Mouse (Mus musculus) forebrain, postnatal 0 days (tissue): ENCODE results near the gene Acot11. TPM values are rescaled to one million over a fixed set of nuclear protein-coding genes. Genes with fewer than 3 reads are reported as not detected.
A peak's percentile ranks its signal among the peaks of the same experiment; 100 is the strongest.

Experiments used
- ATAC-seq: fragments of 200-750 bp; cut with Nextera tagmentation; 2 replicates; pipeline ENCODE4 v1.8.0; 2017; ENCODE audit warnings: mild to moderate bottlenecking, moderate library complexity
- DNase-seq: peaks from one replicate; pipeline ENCODE4 v3.0.0-alpha.2; 2015
- H3K27ac ChIP-seq: fragments of 300-500 bp; sonication (generic); 2 replicates; pipeline ENCODE4 v1.5.1; 2014; ENCODE audit warnings: low read depth, mild to moderate bottlenecking, antibody characterized with exemption, low read length, moderate library complexity, mixed read lengths
- H3K27me3 ChIP-seq: fragments of 300-500 bp; sonication (generic); 2 replicates; pipeline ENCODE4 v1.6.1; 2014; ENCODE audit warnings: mild to moderate bottlenecking, low read length, mixed read lengths; ENCODE audit not compliant: insufficient read depth
- H3K36me3 ChIP-seq: fragments of 300-500 bp; sonication (generic); 2 replicates; pipeline ENCODE4 v1.6.1; 2014; ENCODE audit warnings: mild to moderate bottlenecking, moderate library complexity; ENCODE audit not compliant: insufficient read depth
- H3K4me1 ChIP-seq: fragments of 300-500 bp; sonication (generic); 2 replicates; pipeline ENCODE4 v1.6.1; 2014; ENCODE audit warnings: antibody characterized with exemption; ENCODE audit not compliant: insufficient read depth
- H3K4me2 ChIP-seq: fragments of 300-500 bp; sonication (generic); 2 replicates; pipeline ENCODE4 v1.6.1; 2014; ENCODE audit warnings: low read depth, mild to moderate bottlenecking, moderate library complexity
- H3K4me3 ChIP-seq: fragments of 300-500 bp; sonication (generic); 2 replicates; pipeline ENCODE4 v1.5.1; 2014; ENCODE audit warnings: low read depth, low read length, mixed read lengths
- H3K9ac ChIP-seq: fragments of 300-500 bp; sonication (generic); 2 replicates; pipeline ENCODE4 v1.6.1; 2014; ENCODE audit warnings: mild to moderate bottlenecking
- H3K9me3 ChIP-seq: fragments of 300-500 bp; sonication (generic); 2 replicates; pipeline ENCODE4 v1.6.1; 2016; ENCODE audit warnings: low read length
- CTCF ChIP-seq: sonication (generic); IDR thresholded peaks from 2 replicates; pipeline ENCODE4 v1.5.1; 2016; ENCODE audit warnings: antibody characterized with exemption, control low read depth, low read depth
- WGBS: fragments of 180-500 bp; shearing (Covaris S2); extraction: QIAGEN DNeasy Blood & Tissue Kit; methylation state at CpG from one replicate; pipeline ENCODE4 v1.1.7; 2014; 5-methylcytosine and 5-hydroxymethylcytosine counted together
- polyA plus RNA-seq: library from polyadenylated mRNA; unstranded; fragments of >200 nt; fragmentation: Nextera tagmentation; extraction: Ambion mirVana; gene quantifications from 2 replicates; pipeline ENCODE4 v1.2.1, GENCODE M21; 2015
- total RNA-seq: library from RNA; depleted of rRNA; stranded (reverse); fragments of >200 nt; gene quantifications from 2 replicates; pipeline ENCODE4 v1.2.3, GENCODE M21; 2014; rRNA removed

The Acot11 gene
- total and polyA plus RNA-seq, 2 experiments from 2014 or later = 1.2 to 5.5 TPM

- DNase-seq = no peak
Measured at GRCm38 (mm10) chr4:106703956-106704355, 100.8 kb downstream of the Acot11 start.

DNA sequence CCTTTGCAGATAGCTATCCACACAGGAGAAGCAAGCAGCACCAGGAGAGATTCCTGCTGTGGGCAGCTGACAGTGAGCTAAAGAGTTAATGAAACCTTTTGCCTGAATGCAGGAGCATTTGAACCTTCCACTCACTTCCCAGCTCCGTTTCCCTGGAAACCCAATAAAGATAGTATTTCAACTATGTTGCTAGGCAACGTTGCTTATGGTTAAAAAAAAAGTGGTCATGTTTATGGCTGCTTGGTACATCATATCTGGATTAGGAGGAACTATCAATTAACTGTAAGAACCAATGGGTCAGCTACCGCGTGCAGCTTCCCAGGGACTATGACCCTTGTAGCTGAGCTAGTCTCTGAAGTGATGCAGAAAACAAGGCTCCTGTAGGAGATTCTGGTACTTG, 104.0 kb downstream of the Acot11 start:
- Histone ChIP-seq H3K27ac (peak overlapping the region; percentile 82), H3K27me3 (no peaks in the 10 kb centered on the region), H3K4me2 (no peak overlapping the region), H3K4me1 (peaks cover 36% of the 10 kb centered on the region), H3K4me3 (no peak overlapping the region), H3K36me3 (no peaks in the 10 kb centered on the region), H3K9ac (no peak overlapping the region), H3K9me3 (no peaks in the 10 kb centered on the region)
- DNase-seq (peak; percentile 75), ATAC-seq (peak; percentile 48; the same call in 1 of the 2 replicates)
- no peak for TF ChIP-seq CTCF
- 29% methylated on average over 4 of the region's 4 CpGs for whole genome bisulfite sequencing

More at GRCm38 (mm10) chr4:106703956-106704355, 100.8 kb downstream of the Acot11 start:
- Histone ChIP-seq H3K27ac (peak overlapping the region; percentile 80), H3K4me3 (no peak overlapping the region), H3K4me2 (no peak overlapping the region), H3K4me1 (peaks cover 36% of the 10 kb centered on the region), H3K36me3 (no peaks in the 10 kb centered on the region), H3K9ac (no peak overlapping the region; the same call in 1 of the 2 replicates), H3K27me3 (no peaks in the 10 kb centered on the region), H3K9me3 (no peaks in the 10 kb centered on the region)
- ATAC-seq = no peak
- WGBS = 73% methylated on average over 10 of the region's 10 CpGs
- TF ChIP-seq CTCF = no peak

DNA sequence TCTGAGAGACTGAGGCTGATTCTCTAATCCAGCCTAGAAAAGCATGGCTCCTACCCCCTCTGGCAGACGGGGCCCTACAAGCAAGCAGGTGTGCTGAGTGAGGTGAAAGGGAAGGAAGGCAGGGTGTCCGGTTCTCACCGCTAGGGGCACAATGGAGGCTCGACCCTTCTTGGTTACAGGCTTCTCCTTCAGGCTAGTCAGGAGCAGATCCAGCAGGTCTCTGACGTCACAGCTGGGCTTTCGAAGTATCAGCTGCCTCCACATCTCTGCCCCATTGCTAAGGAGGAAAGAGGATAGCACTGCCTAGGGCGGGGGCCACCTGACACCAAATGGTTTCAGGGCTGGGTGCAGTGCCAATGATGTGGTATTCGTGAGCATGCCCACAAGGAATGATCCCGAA, 104.8 kb downstream of the Acot11 start:
- DNase-seq (peak; percentile 29), ATAC-seq (no peak)
- peak overlapping the region; percentile 82; the same call in 1 of the 2 replicates for H3K27ac ChIP-seq
- WGBS = 18% methylated on average over 9 of the region's 9 CpGs
- no peak overlapping the region for H3K9ac ChIP-seq
- no peaks in the 10 kb centered on the region for H3K27me3 ChIP-seq
- H3K36me3 ChIP-seq = no peaks in the 10 kb centered on the region
- no peaks in the 10 kb centered on the region for H3K9me3 ChIP-seq
- peak; percentile 62 for TF ChIP-seq CTCF
- H3K4me1 ChIP-seq = peaks cover 29% of the 10 kb centered on the region
- H3K4me3 ChIP-seq = no peak overlapping the region
- H3K4me2 ChIP-seq = no peak overlapping the region

Other genes starting within 250 kb of the Acot11 start
- gene Dhcr24, start 244.0 kb downstream of the Acot11 start, total RNA-seq = 101 and 105 TPM in 2 replicates
- gene Dhcr24, start 244.0 kb downstream of the Acot11 start, polyA plus RNA-seq = 7.0 and 7.7 TPM in 2 replicates
- gene Lexm, start 187.8 kb downstream of the Acot11 start, total RNA-seq = not detected in 2 replicates
- gene Lexm, start 187.8 kb downstream of the Acot11 start, polyA plus RNA-seq = 0.09 TPM in 1 of 2 replicates, not detected in the other
- 2.5 TPM in 2 replicates for gene Ttc22, start 182.6 kb downstream of the Acot11 start, total RNA-seq
- gene Ttc22, start 182.6 kb downstream of the Acot11 start, polyA plus RNA-seq = 1.2 and 1.6 TPM in 2 replicates
- gene Pars2, start 153.9 kb downstream of the Acot11 start, total RNA-seq = 13.2 and 13.6 TPM in 2 replicates
- gene Pars2, start 153.9 kb downstream of the Acot11 start, polyA plus RNA-seq = 9.2 and 9.9 TPM in 2 replicates
- gene Ttc4, start 126.1 kb downstream of the Acot11 start, total RNA-seq = 108 and 114 TPM in 2 replicates
- 78.2 and 89.1 TPM in 2 replicates for gene Ttc4, start 126.1 kb downstream of the Acot11 start, polyA plus RNA-seq
- 0.95 and 1.5 TPM in 2 replicates for gene Mroh7, start 74.1 kb downstream of the Acot11 start, total RNA-seq
- gene Mroh7, start 74.1 kb downstream of the Acot11 start, polyA plus RNA-seq = 0.30 and 0.71 TPM in 2 replicates
- not detected in 2 replicates for gene Fam151a, start 71.1 kb downstream of the Acot11 start, total RNA-seq
- not detected in 2 replicates for gene Fam151a, start 71.1 kb downstream of the Acot11 start, polyA plus RNA-seq
- 113 and 137 TPM in 2 replicates for gene Ssbp3, start 105.7 kb upstream of the Acot11 start, total RNA-seq
- gene Ssbp3, start 105.7 kb upstream of the Acot11 start, polyA plus RNA-seq = 103 and 117 TPM in 2 replicates